Mouse (Mus musculus) cortical plate, adult 2 months (tissue): ENCODE measurements around the gene Nedd1. TPM values are rescaled to one million over a fixed set of nuclear protein-coding genes. Genes with fewer than 3 reads are reported as not detected.
A peak's percentile ranks its signal among the peaks of the same experiment; 100 is the strongest.

Experiments
- H3K27ac ChIP-seq: fragments of 200-500 bp; 2 replicates; pipeline ENCODE4 v1.5.1; 2012; ENCODE audit warnings: low read length, control low read depth, inconsistent platforms; ENCODE audit not compliant: insufficient read depth
- H3K4me1 ChIP-seq: fragments of 200-500 bp; 2 replicates; pipeline ENCODE4 v1.6.1; 2011; ENCODE audit warnings: low read length; ENCODE audit not compliant: control insufficient read depth, insufficient read depth
- H3K4me3 ChIP-seq: fragments of 200-500 bp; 2 replicates; pipeline ENCODE4 v1.5.1; 2011; ENCODE audit warnings: mild to moderate bottlenecking, low read length, control low read depth; ENCODE audit not compliant: insufficient read depth
- CTCF ChIP-seq: fragments of 200-500 bp; IDR thresholded peaks from 2 replicates; pipeline ENCODE4 v1.5.1; 2011; ENCODE audit warnings: mild to moderate bottlenecking, control low read depth, low read length; ENCODE audit not compliant: insufficient read depth; ENCODE audit errors: extremely low read depth
- POLR2A ChIP-seq: fragments of 200-500 bp; IDR thresholded peaks from 2 replicates; pipeline ENCODE4 v1.6.1; 2011; ENCODE audit warnings: mild to moderate bottlenecking, low read length, control low read depth; ENCODE audit not compliant: insufficient read depth; ENCODE audit errors: extremely low read depth
- polyA plus RNA-seq: library from polyadenylated mRNA; depleted of rRNA; stranded (reverse); fragments of >200 nt; gene quantifications from 2 replicates; pipeline ENCODE4 v1.2.3, GENCODE M21; 2012

Gene Nedd1
- polyA plus RNA-seq, 1 experiment, result 3.2 TPM

DNA sequence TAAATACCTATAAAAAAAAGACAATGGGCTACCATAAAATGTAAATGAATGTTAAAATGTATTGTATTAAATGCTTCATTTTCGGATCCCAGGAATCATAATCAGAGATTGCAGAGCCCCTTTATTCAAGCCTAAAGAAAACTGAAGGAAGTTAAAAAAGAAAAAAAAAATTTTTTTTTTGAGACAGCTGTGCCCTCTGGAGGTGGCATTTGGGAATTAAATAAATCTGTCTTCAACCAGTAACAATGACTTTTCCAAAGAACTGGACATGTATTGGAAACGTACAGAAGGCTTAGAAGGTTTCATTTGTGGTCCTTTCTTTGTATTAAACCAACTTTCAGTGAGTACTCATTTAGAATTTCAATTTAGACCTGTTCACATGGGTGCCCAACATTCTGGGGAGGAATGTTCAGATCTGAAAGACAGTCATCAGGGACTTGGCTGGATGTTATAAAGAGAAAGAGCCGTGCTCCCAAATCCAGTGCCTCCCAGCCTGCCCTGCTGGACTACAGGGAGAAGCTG is 69.8 kb downstream of the Nedd1 start:
- no peaks in the 10 kb centered on the region for H3K4me1 ChIP-seq
- no peak overlapping the region for H3K4me3 ChIP-seq
- no peak for TF ChIP-seq POLR2A
- no peak for TF ChIP-seq CTCF
- no peak overlapping the region for H3K27ac ChIP-seq

DNA sequence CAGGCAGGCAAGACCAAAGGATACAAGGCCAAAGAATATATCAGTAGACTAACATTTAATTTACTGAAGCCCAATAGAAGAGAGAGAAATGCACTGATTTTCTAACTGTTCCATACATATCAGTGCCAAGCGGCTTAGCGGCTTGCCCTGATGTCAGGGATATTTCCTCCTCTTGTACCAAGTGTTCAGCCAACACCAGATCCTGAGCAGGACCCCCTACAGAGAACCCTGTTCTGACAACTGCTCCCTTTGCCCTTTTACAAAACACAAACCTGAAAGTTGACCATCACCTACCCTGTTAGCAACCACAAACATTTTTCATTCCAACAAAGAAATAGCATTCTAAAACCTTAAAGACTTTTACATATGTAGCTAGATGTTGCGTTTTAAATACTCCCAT is 71.0 kb downstream of the Nedd1 start:
- H3K4me1 ChIP-seq, result no peaks in the 10 kb centered on the region
- TF ChIP-seq CTCF (no peak), POLR2A (no peak)
- H3K4me3 ChIP-seq, result no peak overlapping the region
- H3K27ac ChIP-seq, result no peak overlapping the region

DNA sequence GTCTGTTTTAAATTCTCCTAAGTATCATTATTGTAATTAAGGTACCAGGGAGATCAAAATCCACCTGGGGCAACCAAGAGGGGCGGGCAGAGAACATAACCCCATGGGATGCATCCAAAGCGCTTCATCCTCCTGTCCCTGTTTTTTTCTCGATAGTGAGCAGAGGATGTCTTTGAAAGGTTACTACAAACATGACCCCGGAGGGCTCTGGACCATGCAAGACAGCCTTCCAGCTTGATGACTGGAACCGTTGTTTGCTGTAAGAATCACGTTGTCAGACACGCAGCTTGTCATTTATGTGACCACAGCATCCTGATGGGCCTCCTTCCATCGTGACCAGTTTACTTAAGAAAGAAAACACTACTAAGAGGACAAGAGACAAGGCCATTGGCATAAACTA is 73.1 kb downstream of the Nedd1 start:
- Histone ChIP-seq H3K27ac (no peak overlapping the region), H3K4me1 (no peaks in the 10 kb centered on the region), H3K4me3 (no peak overlapping the region)
- no peak for TF ChIP-seq CTCF
- no peak for TF ChIP-seq POLR2A

DNA sequence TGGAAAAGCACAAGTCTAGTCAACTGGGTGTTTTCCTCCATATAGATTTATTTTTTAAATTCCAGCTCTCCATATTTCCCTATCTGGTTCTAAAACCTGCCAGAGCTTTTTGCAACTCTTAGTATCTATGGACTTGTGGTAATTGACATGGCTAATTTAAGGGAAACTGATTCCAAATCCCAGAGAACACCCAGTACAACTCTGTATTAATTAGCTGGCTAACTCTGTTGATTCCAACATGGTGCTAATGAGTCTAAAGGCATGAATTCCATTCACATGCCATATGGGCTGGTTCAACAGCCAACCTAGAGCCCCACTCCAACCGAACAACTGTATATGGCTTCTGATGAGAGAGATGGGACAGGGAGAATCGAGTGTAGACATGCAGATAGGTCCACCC is 74.5 kb downstream of the Nedd1 start:
- Histone ChIP-seq H3K4me1 (no peaks in the 10 kb centered on the region), H3K4me3 (no peak overlapping the region)
- TF ChIP-seq POLR2A (no peak), CTCF (no peak)

DNA sequence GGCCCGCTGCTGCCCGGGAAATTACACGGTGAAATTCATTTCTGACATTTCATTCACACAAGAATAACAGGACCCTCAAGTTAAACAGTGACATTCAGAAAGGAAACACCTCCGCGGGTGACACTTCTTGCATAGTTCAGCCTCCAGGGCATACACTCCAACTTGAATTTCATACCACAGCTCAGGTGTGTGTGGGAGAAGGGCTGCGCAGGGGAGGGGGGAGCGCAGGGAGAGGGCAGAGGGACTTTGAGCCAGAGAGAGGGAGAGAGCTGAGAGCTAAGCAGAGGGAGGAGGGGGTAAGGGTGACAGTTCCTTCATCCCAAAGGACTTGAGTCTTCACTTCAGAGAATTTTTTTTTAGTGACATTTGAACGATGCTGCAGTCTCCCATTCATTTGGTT is 78.2 kb downstream of the Nedd1 start:
- TF ChIP-seq CTCF, result no peak
- no peak for TF ChIP-seq POLR2A
- H3K4me1 ChIP-seq, result no peaks in the 10 kb centered on the region
- no peak overlapping the region for H3K4me3 ChIP-seq
- no peak overlapping the region for H3K27ac ChIP-seq

More for the DNA sequence above, 74.5 kb downstream of the Nedd1 start:
- no peak overlapping the region for H3K27ac ChIP-seq

DNA sequence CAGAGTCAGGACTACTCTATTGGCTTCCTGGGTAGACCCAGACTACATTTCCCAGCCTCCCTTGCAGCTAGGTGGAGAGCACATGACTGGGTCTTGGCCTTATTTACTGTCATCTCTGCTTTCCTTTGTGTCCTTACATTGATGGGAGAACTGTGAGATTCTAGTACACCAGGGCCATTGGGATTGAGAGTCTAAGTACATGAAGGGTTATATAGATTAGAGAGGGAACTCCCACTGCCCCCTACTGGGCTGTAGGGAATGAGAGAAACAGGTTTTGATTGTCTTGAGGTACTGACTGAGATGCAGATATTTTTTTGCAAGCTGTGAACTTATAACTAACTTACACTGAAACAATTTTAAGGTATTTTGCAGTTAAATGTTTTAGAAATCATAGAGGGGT is 81.2 kb downstream of the Nedd1 start:
- H3K4me1 ChIP-seq, result no peaks in the 10 kb centered on the region
- no peak overlapping the region for H3K4me3 ChIP-seq
- no peak overlapping the region for H3K27ac ChIP-seq
- TF ChIP-seq POLR2A, result no peak
- TF ChIP-seq CTCF, result peak; percentile 27; the same call in 1 of the 2 replicates
